Mouse (Mus musculus): ENCODE data around the gene Ctf1. TPM values are rescaled to one million over a fixed set of nuclear protein-coding genes. Genes with fewer than 3 reads are reported as not detected.

The Ctf1 gene
- total and polyA plus RNA-seq, 3 experiments = not detected

- DNase-seq (ENCODE audit: extremely low read depth) = no peak
- no peaks in the 10 kb centered on the region for H3K9me3 ChIP-seq (replicated peaks; ENCODE audit: low read length)
- in situ Hi-C loops (cut with MboI; ENCODE audit: low pct_ligation_motif_present, low pct_unique_long_range_greater_than_20kb, low sequenced_read_pairs) (loop anchor here (5.0 kb wide), 1 partner anchor 77 kb away; no protein-coding TSS in a partner anchor), dilution Hi-C loops (cut with MboI; ENCODE audit: extremely low pct_ligation_motif_present, extremely low pct_unique_long_range_greater_than_20kb, low sequenced_read_pairs) (no loop called here)
- H3K27ac ChIP-seq (ENCODE audit: insufficient read depth, low read depth) = no peak overlapping the region
- H3K36me3 ChIP-seq (replicated peaks in 1 of 2; ENCODE audit: control insufficient read depth in 1 of 2, insufficient read depth in 1 of 2, low read length in 1 of 2) = peaks cover 0 to 12% of the 10 kb centered on the region in 2 experiments
- TF ChIP-seq TCF12 (IDR thresholded peaks at IDR 0.05; ENCODE audit: low read depth, low read length) (no peak), ZNF384 (IDR thresholded peaks at IDR 0.05; ENCODE audit: low read depth, low read length) (no peak), HCFC1 (IDR thresholded peaks at IDR 0.05; ENCODE audit: low read depth, low read length) (no peak), MAZ (IDR thresholded peaks at IDR 0.05; ENCODE audit: low read depth, low read length) (no peak), NRF1 (IDR thresholded peaks at IDR 0.05; ENCODE audit: low read depth, low read length) (no peak), EP300 (IDR thresholded peaks at IDR 0.05; ENCODE audit: low read length) (no peak), MEF2A (IDR thresholded peaks at IDR 0.05; ENCODE audit: borderline replicate concordance, low read depth, low read length) (no peak), POLR2AphosphoS2 (IDR thresholded peaks at IDR 0.05; ENCODE audit: low read depth, low read length) (no peak)
- H3K27me3 ChIP-seq (replicated peaks) = no peaks in the 10 kb centered on the region
- no peak overlapping the region for H3K4me3 ChIP-seq (replicated peaks in 1 of 3; ENCODE audit: low read depth in 2 of 3, low read length in 2 of 3, poor library complexity in 1 of 3)
- H3K9ac ChIP-seq (ENCODE audit: insufficient read depth, low read depth) = no peak overlapping the region
- no peaks in the 10 kb centered on the region for H3K79me2 ChIP-seq (replicated peaks; ENCODE audit: control insufficient read depth, extremely low read depth, insufficient read depth, poor library complexity, severe bottlenecking)
- no peak overlapping the region for H3K4me2 ChIP-seq (ENCODE audit: insufficient read depth, low read depth, poor library complexity, severe bottlenecking)
- peaks cover 0 to 9% of the 10 kb centered on the region in 2 experiments; a peak in 2 of 4 replicates for H3K4me1 ChIP-seq (ENCODE audit: control insufficient read depth in 1 of 2, insufficient read depth in 2 of 2)
Measured at GRCm38 (mm10) chr7:127680541-127680940, 32.0 kb upstream of the Ctf1 start.

GRCm38 (mm10) chr7:127681888-127682553 lies 30.5 kb upstream of the Ctf1 start:
- no peak for DNase-seq (ENCODE audit: extremely low read depth)
- no peak for TF ChIP-seq POLR2AphosphoS2 (IDR thresholded peaks at IDR 0.05; ENCODE audit: low read depth, low read length)
- TF ChIP-seq ZNF384 (IDR thresholded peaks at IDR 0.05; ENCODE audit: low read depth, low read length) = no peak
- no peak for TF ChIP-seq EP300 (IDR thresholded peaks at IDR 0.05; ENCODE audit: low read length)
- no peak for TF ChIP-seq IRF4 (IDR thresholded peaks at IDR 0.05; ENCODE audit: low read depth, low read length)
- TF ChIP-seq JUND (conservative IDR thresholded peaks at IDR 0.05; ENCODE audit: low read depth, low read length) = no peak
- TF ChIP-seq RAD21 (IDR thresholded peaks at IDR 0.05; ENCODE audit: low read depth, low read length) = no peak
- TF ChIP-seq ZMIZ1 (IDR thresholded peaks at IDR 0.05; ENCODE audit: low read depth, low read length) = no peak
- TF ChIP-seq MXI1 (IDR thresholded peaks at IDR 0.05; ENCODE audit: low read depth, low read length) = no peak
- TF ChIP-seq MAX (IDR thresholded peaks at IDR 0.05; ENCODE audit: low read length) = no peak
- no peak for TF ChIP-seq NELFE (IDR thresholded peaks at IDR 0.05; ENCODE audit: low read depth, low read length)
- no peak for TF ChIP-seq UBTF (IDR thresholded peaks at IDR 0.05; ENCODE audit: low read depth, low read length)
- TF ChIP-seq ETS1 (conservative IDR thresholded peaks at IDR 0.05; ENCODE audit: low read depth, low read length) = no peak
- no peak for TF ChIP-seq BHLHE40 (IDR thresholded peaks at IDR 0.05; ENCODE audit: low read depth, low read length)

More at GRCm38 (mm10) chr7:127681888-127682553, 30.5 kb upstream of the Ctf1 start:
- in situ Hi-C loops (cut with MboI; ENCODE audit: low pct_ligation_motif_present, low pct_unique_long_range_greater_than_20kb, low sequenced_read_pairs) (loop anchor here (5.0 kb wide), 1 partner anchor 75 kb away; no protein-coding TSS in a partner anchor), dilution Hi-C loops (cut with MboI; ENCODE audit: extremely low pct_ligation_motif_present, extremely low pct_unique_long_range_greater_than_20kb, low sequenced_read_pairs) (no loop called here)
- no peaks in the 10 kb centered on the region for H3K79me2 ChIP-seq (replicated peaks; ENCODE audit: control insufficient read depth, extremely low read depth, insufficient read depth, poor library complexity, severe bottlenecking)
- peaks cover 0 to 9% of the 10 kb centered on the region in 2 experiments; a peak in 2 of 4 replicates for H3K4me1 ChIP-seq (ENCODE audit: control insufficient read depth in 1 of 2, insufficient read depth in 2 of 2)
- no peaks in the 10 kb centered on the region for H3K27me3 ChIP-seq (replicated peaks)
- no peak overlapping the region for H3K4me2 ChIP-seq (ENCODE audit: insufficient read depth, low read depth, poor library complexity, severe bottlenecking)
- H3K27ac ChIP-seq (ENCODE audit: insufficient read depth, low read depth) = no peak overlapping the region
- H3K9ac ChIP-seq (ENCODE audit: insufficient read depth, low read depth) = no peak overlapping the region
- H3K4me3 ChIP-seq (replicated peaks in 1 of 3; ENCODE audit: low read depth in 2 of 3, low read length in 2 of 3, poor library complexity in 1 of 3) = no peak overlapping the region
- no peaks in the 10 kb centered on the region for H3K9me3 ChIP-seq (replicated peaks; ENCODE audit: low read length)
- H3K36me3 ChIP-seq (replicated peaks in 1 of 2; ENCODE audit: control insufficient read depth in 1 of 2, insufficient read depth in 1 of 2, low read length in 1 of 2) = peaks cover 0 to 10% of the 10 kb centered on the region in 2 experiments

Data from CH12.LX (cell line).